Mouse (Mus musculus) layer of hippocampus, adult 2 months (tissue): ENCODE measurements at regions not wholly inside any gene's neighbourhood (a gene's known extent, or its start where the extent isn't known, plus 50 kb on each side); places are given as distances from the start of the nearest gene placed in this dataset.

Experiments used
- DNase-seq, 2 experiments: peaks; one replicate each; pipeline ENCODE4 v3.0.0; 2022; ENCODE audit warnings: low spot score in 2 of 2
- H3K27ac ChIP-seq: fragments of 200-600 bp; 2 replicates; pipeline ENCODE4 v1.8.1; 2022
- H3K4me3 ChIP-seq: fragments of 200-600 bp; 2 replicates; pipeline ENCODE4 v1.8.1; 2022; ENCODE audit warnings: mild to moderate bottlenecking
- CTCF ChIP-seq: fragments of 200-600 bp; conservative IDR thresholded peaks from 2 replicates; pipeline ENCODE4 v1.8.1; 2022; ENCODE audit warnings: antibody characterized with exemption, mild to moderate bottlenecking, moderate library complexity

GRCm38 (mm10) chr2:92743152-92743551, 143.6 kb downstream of the Chst1 start:
- no peak overlapping the region for H3K4me3 ChIP-seq
- no peak overlapping the region for H3K27ac ChIP-seq
- no peak for DNase-seq
- no peak for TF ChIP-seq CTCF

DNA sequence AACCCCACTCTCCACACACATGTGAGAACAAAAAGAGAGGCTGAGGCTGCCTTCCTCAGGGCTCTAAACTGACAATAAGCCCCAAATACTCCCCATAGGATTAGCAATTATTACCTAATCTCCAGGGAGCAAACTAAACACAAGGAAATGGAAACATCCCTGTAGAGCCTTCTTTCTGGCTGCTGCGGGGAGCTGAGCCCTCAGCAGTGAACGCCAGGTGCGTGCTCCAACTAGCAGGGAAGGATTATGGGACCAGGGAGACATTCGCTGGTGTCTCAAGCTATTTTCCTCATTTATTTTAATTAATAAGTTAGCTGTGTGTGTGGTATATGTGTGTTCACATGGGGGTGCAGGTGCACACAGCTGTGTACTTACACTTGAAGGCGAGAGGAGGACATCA, 144.4 kb downstream of the Chst1 start:
- no peak for DNase-seq
- Histone ChIP-seq H3K27ac (no peak overlapping the region), H3K4me3 (no peak overlapping the region)
- TF ChIP-seq CTCF = no peak

- DNase-seq = no peak
- H3K27ac ChIP-seq = peak overlapping the region; percentile 15; the same call in 1 of the 2 replicates
- TF ChIP-seq CTCF = no peak
- H3K4me3 ChIP-seq = no peak overlapping the region
Observed at GRCm38 (mm10) chr2:92747406-92747805, 147.9 kb downstream of the Chst1 start.

GRCm38 (mm10) chr2:92750116-92750515, 150.6 kb downstream of the Chst1 start:
- DNase-seq = no peak
- Histone ChIP-seq H3K4me3 (no peak overlapping the region), H3K27ac (no peak overlapping the region)
- no peak for TF ChIP-seq CTCF

DNA sequence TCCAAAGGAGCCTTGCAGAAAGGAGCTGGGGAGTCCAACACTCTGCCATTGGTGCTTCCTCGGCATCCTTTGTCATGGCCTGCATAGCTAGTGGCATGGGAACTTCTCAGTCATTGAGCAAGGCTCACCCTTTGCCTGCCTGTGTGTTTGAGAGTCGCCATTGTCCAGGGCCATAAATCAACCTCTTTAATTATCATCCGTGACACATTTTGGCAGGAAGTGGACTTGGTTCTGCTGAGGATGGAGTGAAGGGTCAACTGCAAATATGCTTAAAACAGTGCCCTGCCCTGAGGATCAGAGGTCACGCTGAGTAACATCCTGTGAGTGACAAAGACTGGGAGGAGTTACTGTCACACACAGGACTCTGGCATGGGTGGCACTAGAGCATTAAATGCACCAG, 151.2 kb downstream of the Chst1 start:
- Histone ChIP-seq H3K4me3 (no peak overlapping the region), H3K27ac (no peak overlapping the region)
- TF ChIP-seq CTCF = no peak
- no peak for DNase-seq

- DNase-seq = no peak
- no peak for TF ChIP-seq CTCF
Observed at GRCm38 (mm10) chr2:92751256-92751655, 151.7 kb downstream of the Chst1 start.

GRCm38 (mm10) chr2:92752156-92752555, 152.6 kb downstream of the Chst1 start:
- DNase-seq = no peak
- no peak for TF ChIP-seq CTCF
- no peak overlapping the region for H3K4me3 ChIP-seq
- H3K27ac ChIP-seq = no peak overlapping the region

More at GRCm38 (mm10) chr2:92751256-92751655, 151.7 kb downstream of the Chst1 start:
- no peak overlapping the region for H3K4me3 ChIP-seq
- no peak overlapping the region for H3K27ac ChIP-seq

GRCm38 (mm10) chr2:92752794-92753193, 153.3 kb downstream of the Chst1 start:
- H3K4me3 ChIP-seq = no peak overlapping the region
- H3K27ac ChIP-seq = no peak overlapping the region
- TF ChIP-seq CTCF = no peak
- DNase-seq = no peak

DNA sequence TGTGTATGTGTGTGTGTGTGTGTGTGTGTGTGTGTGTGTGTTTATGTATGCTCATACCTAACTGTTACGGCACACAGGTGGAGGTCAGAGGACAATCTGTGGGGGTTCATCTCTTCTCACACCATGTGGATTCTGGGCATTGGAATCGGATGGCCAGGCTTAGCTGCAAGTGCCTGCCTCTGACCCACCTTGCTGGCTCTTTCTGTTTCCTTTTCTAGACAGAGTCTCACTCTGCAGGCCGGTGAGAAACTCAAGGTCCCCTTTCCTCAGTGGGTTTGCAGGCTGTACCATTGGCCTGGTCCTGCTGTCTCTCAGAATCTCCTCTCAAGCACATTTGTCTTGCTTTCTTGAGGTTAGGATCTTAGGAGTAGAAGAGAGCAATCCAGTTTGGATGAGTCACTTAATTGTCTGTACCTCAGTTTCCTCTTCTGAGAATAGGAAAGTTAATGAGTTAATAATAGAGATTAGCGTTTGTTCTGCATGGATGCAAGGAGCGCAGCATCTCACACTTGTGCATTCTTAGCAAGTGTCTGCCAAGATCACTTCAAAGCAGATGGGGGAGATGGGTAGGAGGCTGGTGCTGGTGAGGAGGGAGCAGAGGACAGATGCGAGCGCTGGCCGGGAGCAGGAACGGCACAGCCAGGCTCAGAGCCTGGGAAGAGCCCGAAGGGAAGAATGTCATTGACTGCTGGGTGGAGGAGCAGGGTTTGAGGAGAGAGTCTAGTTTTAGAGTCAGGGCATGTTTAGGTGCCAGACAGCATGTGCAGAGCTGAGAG, 155.2 kb downstream of the Chst1 start:
- no peak for TF ChIP-seq CTCF
- DNase-seq = no peak
- Histone ChIP-seq H3K4me3 (no peak overlapping the region), H3K27ac (0 out of 2 replicates have a peak overlapping the region, but pooled peaks have one; percentile 7)

DNA sequence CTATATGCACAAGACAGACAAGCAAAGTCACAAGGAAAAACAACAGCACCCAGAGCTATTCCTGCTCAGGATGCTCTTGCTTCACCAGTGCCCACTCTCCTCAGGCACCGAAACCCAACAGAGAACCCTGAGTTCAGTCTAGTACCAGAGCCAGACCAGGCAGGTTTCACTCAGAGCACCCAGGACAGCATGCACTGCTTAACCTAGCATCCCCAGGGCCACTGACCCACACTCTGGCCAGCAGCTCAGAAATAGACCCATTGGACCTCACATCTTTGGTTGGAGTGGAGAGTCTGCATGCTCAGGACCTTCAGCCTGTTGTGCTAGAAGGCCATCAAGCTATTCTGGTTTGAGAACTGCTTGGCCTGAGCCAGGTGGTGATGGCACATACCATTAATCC, 157.0 kb downstream of the Chst1 start:
- no peak for TF ChIP-seq CTCF
- Histone ChIP-seq H3K27ac (no peak overlapping the region), H3K4me3 (no peak overlapping the region)
- DNase-seq = no peak

- no peak for DNase-seq
- Histone ChIP-seq H3K27ac (no peak overlapping the region), H3K4me3 (no peak overlapping the region)
- TF ChIP-seq CTCF = no peak
Observed at GRCm38 (mm10) chr2:92758775-92759174, 156.1 kb upstream of the Syt13 start.

DNA sequence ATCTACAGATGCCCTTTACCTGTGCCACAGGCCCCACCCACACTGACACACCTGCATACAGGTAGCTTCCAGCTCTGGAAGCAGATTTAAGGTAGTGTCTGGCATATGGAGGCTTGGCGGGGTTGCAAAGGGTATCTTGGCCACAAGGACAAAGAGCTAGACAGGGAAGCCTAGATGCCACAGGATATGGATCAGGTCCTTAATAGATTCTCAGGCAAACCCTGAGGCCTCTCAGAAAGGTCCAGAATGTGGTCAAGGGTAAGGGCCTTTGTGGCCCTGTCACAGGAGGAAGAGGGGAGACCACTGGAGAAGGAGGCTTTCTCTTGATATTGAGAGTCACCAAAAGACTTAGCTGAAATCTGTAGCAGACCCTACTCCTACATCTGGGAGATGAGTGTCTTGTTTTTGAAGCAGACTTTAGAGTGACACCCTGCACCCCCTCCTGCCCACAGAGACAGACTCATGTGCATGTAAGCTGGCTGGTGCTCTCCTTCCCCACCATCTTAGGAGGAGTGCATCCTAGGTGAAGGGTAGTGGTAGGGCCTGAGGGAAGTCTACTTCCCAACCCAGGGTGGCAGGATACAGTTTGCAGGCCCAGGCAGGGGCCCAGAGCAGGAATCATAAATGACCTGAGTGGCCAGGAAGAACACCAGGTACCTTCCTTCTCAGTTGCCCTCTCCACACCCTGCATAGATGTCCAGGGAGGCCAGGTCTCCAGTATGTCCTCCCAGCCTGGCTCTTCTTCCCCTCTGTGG, 150.8 kb upstream of the Syt13 start:
- H3K4me3 ChIP-seq = no peak overlapping the region
- H3K27ac ChIP-seq = no peak overlapping the region
- no peak for DNase-seq
- TF ChIP-seq CTCF = no peak

GRCm38 (mm10) chr2:92767476-92768005, 147.4 kb upstream of the Syt13 start:
- TF ChIP-seq CTCF = no peak
- no peak overlapping the region for H3K4me3 ChIP-seq
- no peak overlapping the region for H3K27ac ChIP-seq
- DNase-seq = no peak
